Mouse (Mus musculus): ENCODE data around the gene Klf3.
A peak's percentile ranks its signal among the peaks of the same experiment; 100 is the strongest.

Klf3 gene

GRCm38 (mm10) chr5:64809864-64810263 is 6.7 kb downstream of the Klf3 start:
- DNase-seq (ENCODE audit: low read depth, low spot score): peak; percentile 41

DNA sequence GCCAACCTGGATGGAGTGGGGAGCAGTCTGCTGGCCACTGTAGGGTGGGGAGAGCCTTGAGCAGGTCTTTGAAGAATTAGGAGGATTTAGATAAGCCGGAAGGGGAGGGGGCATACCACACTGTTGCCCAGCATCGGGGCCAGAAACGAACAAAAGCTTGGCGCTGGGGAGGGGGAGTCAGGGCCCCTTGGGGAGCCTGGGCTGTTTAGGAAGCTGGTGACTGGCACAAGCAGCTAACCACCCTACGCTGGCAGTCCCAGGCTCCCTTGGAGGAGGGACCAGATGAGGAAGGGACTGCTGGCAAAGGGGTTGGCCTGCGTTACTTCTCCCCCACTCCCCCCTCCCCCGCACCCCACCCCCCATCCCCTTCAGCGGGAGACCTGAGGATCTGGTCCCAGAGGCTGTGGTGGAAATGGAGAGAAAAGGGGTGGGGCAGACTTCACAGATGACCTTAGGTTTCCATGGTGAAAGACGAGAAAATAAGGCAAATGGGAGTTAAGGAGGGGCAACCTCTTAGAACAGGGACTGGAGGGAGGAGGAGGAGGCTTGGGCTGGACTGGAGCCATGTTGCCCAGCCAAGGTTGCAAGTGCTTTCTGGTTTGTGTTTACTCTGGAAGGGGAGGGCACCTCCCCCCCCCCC is 7.8 kb downstream of the Klf3 start:
- peak; percentile 91 for DNase-seq (ENCODE audit: low read depth, low spot score)

DNA sequence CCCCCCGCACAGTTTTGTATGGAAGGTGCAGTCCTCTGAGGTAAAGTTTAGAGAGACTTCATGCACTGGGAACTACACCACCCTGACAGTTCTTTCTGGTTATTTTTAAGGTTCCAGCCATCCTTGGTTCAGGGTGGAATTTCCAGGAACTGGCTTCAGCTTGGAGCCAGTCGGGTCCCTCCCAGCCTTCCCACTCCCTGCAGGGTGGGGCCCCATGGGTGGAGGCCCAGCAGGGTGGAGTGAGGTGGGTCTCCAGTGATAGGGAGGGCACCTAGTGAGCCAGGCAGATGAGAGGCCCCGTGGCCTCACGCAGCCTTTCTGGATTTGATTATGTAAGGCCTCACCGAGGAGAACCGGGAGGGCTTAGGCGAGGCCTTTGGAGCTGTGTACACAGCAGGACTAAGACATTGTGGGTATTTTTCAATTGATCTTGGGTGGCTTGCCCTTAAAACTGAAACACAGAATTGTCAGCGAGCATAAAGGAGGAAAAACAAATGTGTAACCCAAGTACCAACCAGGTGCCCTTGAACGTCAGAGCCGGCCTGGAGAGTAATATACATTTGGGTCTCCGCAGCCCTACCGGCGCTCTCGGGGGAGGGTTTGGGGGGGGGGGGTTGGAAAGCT is 8.4 kb downstream of the Klf3 start:
- peak; percentile 95 for DNase-seq (ENCODE audit: low read depth, low spot score)

DNA sequence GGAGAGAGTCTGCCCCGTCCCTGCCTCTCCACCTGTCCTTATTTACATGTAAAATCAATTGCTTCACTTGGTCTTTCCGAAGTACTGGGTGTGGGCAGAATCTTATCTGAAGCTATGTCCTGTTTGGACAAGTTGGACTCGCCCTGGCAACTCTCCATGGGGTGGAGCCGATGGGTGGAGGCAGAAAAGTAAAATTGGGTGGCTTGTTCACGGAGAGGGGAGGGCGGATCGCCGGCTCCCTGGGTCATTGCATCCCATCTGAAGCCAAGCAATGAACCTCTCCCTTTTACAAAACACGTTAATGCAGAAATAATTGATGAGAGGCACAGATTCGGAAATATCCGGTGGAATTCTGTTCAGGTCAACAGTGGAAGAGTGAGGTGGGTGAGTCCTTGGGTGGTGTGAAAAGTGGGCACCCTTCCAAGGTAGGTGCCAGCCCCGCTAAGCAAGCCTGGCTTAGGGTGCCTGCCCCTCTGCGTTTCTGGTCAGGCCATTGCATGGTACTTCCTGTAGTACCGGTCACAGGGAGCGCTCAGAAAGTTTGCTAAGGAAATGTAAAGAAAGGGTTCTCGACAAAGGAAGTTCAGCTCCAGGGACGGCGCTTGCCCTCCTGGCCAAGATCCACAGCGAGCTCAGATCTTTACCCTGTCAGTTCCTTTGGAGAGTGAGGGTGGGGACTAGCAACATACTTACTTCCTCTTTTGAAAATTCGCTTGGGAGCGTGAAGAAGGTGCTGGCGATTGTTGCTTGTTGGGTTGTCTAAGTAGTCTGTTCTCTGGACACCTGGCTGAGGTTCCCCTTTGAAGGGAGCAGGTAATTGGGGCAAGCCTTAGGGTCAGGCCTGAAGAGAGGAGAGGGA is 9.2 kb downstream of the Klf3 start:
- DNase-seq (ENCODE audit: low read depth, low spot score): peak; percentile 83

- no peak for DNase-seq (ENCODE audit: low read depth, low spot score)
Measured at GRCm38 (mm10) chr5:64812983-64813304, 9.8 kb downstream of the Klf3 start.

GRCm38 (mm10) chr5:64813361-64813760 is 10.2 kb downstream of the Klf3 start:
- DNase-seq (ENCODE audit: low read depth, low spot score): peak; percentile 95

GRCm38 (mm10) chr5:64814416-64814815 is 11.2 kb downstream of the Klf3 start:
- DNase-seq (ENCODE audit: low read depth, low spot score): no peak

DNA sequence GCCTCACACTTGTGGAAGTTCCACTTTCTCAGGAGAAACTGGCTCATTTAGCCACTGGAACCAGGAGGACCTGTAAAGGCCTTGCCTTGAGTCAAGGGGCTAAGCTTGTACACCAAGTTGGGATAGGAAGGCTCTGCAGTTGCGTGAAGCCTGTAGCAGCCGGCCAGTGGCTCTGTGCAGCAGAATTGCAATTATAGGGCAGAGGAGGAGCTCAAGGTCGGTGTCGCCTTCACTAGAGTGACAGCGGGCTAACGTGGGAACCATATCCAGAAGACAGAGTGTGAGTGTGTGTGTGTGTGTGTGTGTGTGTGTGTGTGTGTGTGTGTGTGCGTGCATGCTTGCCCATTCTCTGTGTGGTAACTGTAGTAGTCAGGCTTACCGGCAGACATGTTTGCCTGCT is 12.4 kb downstream of the Klf3 start:
- no peak for DNase-seq (ENCODE audit: low read depth, low spot score)

DNA sequence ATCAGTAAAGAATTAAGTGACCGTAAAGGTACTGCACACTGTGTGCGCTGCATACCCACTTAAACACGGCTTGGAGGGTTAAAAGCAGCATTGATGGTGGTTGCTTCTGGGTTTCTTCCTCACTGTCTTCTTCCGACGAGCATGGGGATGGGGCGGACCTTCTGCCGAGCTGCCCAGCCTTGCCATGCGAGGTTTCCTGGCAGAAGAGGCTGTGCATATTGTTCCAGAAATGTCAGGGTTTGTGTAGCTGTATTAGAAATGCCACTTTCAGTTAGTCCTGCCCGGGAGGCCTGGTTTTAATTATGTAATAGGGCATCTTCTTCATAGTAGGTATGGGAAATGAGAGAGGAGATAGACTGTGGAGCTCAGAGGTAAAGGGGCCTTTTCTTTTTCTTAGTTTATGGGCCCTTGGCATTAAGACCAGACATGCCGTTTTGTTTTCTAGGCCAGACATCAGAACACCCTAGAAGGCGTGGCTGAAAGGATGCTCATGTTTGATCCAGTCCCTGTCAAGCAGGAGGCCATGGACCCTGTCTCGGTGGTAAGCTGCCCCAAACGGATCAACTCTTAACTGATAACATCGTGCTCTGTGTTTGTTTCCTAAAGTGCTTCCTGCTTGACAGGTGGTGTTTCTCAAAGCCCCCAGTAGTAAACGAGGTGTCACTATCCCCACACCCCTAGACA is 13.2 kb downstream of the Klf3 start:
- DNase-seq (ENCODE audit: low read depth, low spot score): no peak

GRCm38 (mm10) chr5:64816974-64817296 is 13.7 kb downstream of the Klf3 start:
- no peak for DNase-seq (ENCODE audit: low read depth, low spot score)

DNA sequence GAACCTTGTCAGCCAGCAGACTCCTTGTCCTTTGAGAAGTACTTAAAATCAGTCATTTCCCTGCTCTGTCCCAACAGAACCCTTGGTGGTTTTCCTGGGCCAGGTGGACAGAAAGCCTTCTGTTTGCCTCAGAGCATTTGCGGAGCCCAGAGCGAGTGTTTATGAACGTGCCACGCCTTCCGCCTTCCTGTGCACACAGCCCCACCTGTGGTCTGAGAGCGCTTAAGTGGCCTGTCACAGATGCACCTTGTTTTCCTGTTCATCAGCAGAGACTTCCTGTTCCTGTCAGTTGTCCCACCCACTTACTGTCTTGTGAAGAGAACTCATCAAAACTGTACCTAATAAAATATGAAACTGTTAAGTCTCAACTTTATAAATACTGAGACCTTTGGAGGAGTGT is 16.2 kb downstream of the Klf3 start:
- DNase-seq (ENCODE audit: low read depth, low spot score): peak; percentile 56

DNA sequence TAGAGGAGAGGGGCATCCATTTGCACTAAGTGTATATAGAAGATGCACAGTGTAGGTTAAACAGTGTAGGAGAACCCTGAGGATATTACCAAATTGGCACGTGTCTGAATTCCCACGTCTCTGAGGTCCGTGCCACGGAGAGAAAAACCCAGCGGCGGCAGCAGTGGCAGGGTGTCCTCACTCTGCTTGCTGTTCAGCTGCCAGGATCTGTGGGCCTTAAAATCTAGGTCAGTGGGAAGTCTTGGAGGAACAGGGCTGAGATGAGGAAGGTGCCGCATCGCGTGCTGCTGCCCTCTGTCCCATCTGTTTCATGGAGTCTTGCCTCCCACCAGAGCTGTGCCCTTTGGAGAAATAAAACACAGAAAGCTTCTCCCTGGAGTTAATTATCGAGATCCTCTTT is 16.9 kb downstream of the Klf3 start:
- DNase-seq (ENCODE audit: low read depth, low spot score): no peak

DNA sequence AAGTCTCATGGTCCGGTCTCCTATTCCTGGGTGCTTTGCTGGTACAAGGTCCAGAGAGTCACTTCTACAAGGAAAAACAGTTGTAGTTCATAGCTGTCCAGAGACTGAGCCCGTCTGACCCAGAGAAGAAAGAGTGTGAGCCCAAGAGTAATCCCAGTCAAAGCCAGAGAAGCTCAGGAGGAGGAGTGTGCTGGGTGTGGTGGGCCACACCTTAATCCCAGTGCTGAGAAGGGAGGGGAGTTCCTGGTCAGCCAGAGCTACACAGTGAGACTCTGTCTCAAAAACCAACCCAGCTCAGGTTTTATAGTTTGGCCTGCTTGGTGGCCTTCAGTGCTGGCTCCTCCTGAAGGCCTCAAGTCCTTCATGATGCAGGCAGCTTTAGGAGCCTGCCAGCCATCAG is 18.1 kb downstream of the Klf3 start:
- peak; percentile 55 for DNase-seq (ENCODE audit: low read depth, low spot score)

DNA sequence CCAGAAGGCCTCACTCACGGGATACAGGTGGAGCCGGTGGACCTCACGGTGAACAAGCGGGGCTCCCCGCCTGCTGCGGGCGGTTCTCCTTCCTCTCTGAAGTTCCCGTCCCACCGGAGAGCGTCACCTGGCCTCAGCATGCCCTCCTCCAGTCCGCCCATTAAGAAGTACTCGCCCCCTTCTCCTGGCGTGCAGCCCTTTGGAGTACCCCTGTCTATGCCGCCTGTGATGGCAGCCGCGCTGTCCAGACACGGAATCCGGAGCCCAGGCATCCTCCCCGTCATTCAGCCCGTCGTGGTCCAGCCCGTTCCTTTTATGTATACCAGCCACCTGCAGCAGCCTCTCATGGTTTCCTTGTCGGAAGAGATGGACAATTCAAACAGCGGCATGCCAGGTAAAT is 18.8 kb downstream of the Klf3 start:
- DNase-seq (ENCODE audit: low read depth, low spot score): no peak

DNA sequence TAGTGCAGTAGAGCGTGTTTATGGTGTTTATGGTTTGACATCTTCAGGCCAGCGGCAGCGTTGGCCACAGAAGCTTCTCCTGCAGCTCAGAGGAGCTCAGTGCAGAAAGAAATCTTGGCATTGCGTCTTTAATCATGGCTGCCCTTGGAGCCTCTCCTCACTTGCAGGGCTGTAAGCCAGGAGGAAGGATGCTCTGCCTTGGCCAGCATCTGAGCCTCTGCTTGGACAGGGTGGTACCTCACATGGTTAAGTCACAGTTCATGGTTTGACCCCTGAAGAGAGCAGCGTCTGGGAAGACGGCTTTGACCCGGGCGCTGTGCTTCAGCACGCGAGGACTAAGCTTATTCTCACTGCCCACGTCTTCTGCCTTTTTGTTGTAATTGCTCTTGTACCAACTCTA is 20.2 kb downstream of the Klf3 start:
- no peak for DNase-seq (ENCODE audit: low read depth, low spot score)

GRCm38 (mm10) chr5:64824765-64825164 is 21.6 kb downstream of the Klf3 start:
- DNase-seq (ENCODE audit: low read depth, low spot score): no peak

GRCm38 (mm10) chr5:64825496-64825895 is 22.3 kb downstream of the Klf3 start:
- DNase-seq (ENCODE audit: low read depth, low spot score): no peak

- no peak for DNase-seq (ENCODE audit: low read depth, low spot score)
Measured at GRCm38 (mm10) chr5:64827151-64827550, 24.0 kb downstream of the Klf3 start.

DNA sequence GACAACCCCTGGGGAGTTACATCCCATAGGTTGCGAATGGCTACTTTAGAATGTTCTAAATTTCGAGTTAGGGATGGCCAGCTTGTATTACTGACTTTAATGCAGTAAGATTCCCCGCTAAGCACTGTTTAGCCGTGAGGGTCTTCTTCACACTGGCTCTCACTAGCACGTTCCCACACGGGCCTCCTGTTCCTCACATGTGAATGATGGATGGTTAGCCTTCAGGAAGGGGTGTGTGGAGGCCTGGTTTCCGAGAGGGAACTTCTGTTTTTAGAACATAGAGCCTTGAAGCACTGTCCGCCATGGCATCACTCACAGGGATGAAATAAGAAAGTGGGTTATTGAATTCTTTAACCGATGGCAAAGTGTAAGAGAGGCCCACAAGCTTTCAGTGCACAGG is 25.1 kb downstream of the Klf3 start:
- DNase-seq (ENCODE audit: low read depth, low spot score): no peak

DNA sequence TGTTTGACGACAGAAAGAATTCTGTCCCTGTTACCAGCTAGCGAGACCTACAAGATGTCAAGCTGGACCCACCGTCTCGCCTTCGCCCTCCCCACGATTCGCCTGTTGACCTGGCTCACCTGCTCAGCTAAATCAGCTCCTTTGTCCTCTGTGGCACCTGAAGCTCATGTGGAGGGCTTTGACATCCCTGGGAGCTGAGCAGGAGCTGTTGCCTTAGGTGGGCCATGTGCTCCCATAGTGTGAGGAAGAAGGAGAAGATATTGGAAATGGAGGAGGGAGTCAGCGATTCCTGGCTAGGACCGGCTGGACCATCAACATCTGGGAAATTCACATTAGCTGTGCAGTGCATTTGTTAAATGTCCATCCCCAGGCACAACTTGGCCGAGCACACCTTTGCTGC is 26.4 kb downstream of the Klf3 start:
- no peak for DNase-seq (ENCODE audit: low read depth, low spot score)

- no peak for DNase-seq (ENCODE audit: low read depth, low spot score)
Measured at GRCm38 (mm10) chr5:64830773-64831172, 27.6 kb downstream of the Klf3 start.

DNA sequence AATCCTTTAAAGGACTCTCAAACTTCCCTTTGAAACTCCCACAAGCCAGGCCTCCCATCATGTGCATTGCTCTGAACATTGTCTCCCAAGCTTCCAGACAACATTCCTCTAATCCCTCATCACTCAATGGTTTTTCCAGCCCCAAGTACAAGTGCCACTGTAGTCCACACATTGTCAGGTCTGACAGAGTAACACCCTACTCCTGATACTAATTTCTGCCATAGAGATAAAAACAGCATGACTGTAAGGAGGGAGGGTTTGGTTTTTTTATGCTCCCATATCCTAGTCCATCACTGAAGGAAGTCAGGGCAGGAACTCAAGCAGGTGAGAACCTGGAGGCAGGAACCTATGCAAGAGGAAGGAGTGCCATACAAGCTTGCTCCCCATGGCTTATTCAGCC is 30.2 kb downstream of the Klf3 start:
- no peak for DNase-seq (ENCODE audit: low read depth, low spot score)

- DNase-seq (ENCODE audit: low read depth, low spot score): no peak
Measured at GRCm38 (mm10) chr5:64834213-64834612, 31.0 kb downstream of the Klf3 start.
